Mouse (Mus musculus): ENCODE data around the gene Fbxo22.
"Not testable (repeated sequence)": the region's sequence is repeated elsewhere in the genome, so short reads cannot be mapped to it uniquely, and the experiment has no call there.

Fbxo22 gene

DNA sequence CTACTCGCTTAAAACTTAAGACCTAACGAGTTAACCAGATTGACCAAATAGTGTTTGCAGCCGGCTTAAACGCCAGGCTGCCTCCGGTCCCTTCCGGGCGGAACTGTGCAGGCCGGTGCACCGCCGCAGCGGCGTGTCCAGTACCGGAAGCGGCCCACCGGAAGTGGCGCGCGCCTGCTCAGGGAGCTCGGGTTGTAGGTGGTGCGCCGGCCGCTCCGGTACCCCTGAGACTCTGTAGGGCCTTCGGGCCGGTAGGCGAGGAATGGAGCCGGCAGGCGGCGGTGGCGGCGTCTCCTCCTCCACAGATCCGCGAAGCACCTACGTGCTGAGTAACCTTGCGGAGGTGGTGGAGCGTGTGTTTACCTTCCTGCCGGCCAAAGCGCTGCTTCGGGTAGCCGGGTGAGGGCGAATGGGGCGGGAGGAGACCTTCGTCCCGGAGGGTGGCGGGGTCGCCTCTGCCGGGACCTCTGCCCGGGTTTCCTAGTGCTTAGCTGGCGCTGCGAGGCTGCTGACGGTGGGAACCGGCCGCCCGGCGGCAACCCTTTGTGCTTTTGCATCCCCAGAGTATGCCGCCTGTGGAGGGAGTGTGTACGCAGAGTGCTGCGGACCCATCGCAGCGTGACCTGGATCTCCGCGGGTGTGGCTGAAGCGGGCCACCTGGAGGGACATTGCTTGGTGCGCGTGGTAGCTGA, at the start of gene Fbxo22:
Gene Fbxo22 (plus strand): TSS at position 136 of the 692 bp plus-strand sequence.
- peak; percentile 60 to 61 for DNase-seq (ENCODE audit: low read depth in 2 of 2, low spot score in 2 of 2)

DNA sequence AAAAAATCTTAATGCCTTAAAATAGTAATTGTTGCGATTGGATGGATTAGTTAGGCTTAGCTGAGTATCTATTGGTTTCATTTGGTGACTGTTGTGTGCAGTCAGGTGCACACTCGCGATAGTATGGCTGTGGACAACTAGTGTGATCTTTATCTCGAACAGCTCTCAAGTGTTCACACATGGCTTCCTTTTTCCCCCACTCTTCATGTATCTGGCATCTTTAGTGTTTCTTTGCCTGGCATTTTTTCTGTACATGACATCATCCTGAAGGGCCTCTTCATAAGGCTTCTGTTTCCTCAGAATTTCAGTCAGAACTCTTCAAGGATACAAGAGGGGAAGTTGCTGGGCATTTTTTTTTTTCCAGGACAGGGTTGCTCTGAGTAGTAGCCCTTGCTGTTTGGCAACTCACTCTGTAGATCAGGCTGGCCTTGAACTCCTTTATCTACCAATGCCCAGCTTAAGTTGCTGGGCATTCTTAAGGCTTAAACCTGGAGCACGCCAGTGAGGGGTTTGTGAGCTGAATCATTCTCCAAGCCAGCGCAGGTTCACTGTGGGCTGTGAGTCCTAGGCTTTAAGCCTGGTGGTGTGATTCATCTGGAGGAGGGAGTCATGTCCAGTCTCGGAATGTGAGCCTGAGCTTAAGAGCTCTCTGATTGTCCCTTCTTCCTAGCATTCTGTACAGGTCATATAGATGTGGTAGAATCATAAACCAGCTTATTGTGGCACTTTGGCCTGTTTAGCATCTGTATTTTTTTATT, 37.9 kb upstream of the Fbxo22 start:
- no peak for DNase-seq (ENCODE audit: low read depth in 2 of 2, low spot score in 2 of 2)

DNA sequence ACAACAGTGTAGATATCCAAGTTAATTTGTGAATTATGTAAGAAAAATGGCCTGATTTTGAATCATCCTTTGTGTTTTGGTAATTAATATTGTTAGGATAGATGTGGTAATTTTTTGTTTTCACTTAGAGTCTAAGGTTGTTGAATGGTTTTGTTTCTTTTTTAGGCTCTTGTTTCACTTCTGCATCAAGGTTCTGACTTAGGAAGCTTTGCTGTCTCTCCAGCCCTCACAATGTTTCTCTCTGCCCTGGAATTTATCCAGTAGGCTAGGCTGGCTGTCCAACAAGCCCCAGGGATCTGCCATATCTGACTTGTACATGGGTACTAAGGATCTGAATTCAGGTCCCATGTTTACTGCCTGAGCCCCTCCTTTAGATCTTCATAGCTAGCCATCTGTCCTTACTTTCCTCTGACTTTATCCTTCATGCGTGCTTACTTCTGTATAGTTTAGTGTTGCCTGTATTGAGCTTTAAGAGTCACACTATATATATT, 36.5 kb upstream of the Fbxo22 start:
- no peak for DNase-seq (ENCODE audit: low read depth in 2 of 2, low spot score in 2 of 2)

DNA sequence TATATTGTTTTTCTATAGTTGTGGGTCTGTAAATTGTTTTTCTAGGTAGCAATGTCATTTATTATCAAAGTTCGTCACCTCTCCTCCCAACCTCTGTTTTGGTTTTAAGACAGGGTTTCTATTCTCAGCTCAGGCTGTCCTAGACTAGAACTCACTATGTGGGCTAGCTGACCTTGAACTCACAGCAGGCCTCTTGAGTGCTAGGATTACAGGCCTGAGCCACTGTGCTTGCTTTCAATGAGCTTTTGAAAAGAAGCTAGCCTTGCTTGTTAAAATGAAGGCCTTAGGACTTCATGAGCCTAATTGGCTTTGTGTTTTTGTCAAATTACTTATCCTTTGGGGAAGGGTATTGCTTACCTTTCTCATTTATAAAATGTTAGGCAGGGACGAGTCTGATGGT, 34.5 kb upstream of the Fbxo22 start:
- no peak for DNase-seq (ENCODE audit: low read depth in 2 of 2, low spot score in 2 of 2)

DNA sequence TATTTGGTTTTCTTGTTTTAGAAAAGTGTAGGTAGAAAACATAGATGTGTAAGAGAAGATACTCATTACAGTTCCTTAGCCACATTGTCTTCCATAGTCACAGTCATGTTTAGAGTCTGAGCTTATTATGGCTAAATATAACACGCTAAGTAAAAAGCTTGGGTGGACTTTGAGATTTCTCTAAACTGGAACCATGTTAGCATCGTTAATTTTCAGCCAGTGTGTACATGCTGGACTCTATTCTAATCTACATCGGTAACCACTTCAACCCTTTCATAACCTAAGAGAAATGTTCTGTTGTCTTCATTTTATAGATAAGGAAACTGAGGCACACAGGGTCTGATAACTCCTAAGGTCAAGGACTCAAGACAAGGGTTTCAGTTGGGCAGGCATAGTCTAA, 12.8 kb upstream of the Fbxo22 start:
- no peak for DNase-seq (ENCODE audit: low read depth in 2 of 2, low spot score in 2 of 2)

DNA sequence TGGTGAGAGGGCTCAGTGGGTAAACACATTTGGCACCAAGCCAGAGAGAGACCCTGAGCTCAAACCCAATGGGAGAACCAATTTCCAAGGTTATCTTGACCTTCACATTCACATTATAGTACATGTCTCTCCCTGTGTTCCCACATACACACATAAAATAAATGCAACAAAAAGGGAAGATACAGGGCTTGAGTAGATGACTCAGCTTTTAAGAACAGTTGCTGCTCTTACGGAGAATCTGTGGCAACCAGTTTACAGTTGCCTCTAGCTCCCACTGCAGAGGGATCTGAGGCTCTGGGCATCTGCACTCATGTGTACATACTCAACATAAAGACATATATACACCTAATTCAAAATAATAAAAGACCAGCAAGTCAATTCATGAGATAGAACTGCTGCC, 10.5 kb upstream of the Fbxo22 start:
- no peak for DNase-seq (ENCODE audit: low read depth in 2 of 2, low spot score in 2 of 2)

DNA sequence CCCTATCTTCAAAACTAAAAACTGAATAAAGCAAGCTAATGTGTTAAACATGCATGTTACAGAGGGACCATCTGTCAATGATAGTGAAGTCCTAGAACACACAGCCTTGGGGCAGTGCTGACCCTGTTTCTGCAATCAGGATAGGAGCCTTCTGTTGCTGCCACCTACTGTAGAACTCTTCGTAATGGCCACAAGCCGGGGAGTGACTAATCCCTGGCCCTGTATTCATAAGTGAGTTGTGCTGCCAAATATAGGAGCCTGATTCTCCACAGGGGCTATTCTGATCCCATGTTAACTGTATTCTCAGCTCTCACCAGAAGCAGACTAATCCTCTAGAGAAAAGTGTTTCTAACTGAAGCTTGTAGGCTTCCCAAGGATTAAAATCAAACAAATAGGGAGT, 9.4 kb upstream of the Fbxo22 start:
- DNase-seq (ENCODE audit: low read depth in 2 of 2, low spot score in 2 of 2) = no peak

DNA sequence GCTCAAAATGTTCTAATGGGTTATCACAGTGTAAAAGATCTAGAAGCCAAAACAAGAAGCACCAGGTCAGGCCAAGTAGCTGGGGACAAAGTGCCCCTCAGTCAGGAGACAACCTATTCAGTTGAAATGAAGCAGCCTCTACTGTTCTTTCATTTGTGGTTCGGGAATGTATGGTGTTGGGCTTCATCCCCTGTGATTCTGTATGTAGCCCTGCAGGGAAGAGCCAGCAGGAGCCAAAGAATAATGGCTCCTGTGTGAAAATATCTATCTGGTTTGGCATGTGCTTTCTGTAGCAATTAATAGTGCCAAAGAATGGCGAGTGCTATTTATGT, 301 bp upstream of the Fbxo22 start:
- DNase-seq (ENCODE audit: low read depth in 2 of 2, low spot score in 2 of 2) = peak in 1 of 2 experiments; percentile 8

DNA sequence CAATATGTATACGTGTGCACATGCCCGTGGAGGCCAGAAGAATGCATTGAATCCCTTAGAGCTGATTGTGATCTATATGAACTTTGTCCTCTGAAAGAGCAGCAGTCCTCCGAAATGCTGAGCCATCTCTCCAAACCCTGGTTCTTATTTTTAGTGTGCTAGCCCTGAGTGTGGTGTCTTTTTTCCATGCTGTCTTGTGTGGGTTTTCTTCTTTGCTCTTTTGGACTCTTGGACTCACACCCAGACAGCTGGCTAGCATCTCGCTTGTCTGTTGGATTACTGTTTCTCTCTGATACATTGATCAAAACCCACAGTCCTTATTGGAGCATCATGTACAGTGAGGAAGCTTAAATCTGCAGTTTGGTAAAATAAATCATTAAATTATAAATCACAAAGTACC, 2.9 kb downstream of the Fbxo22 start:
- no peak for DNase-seq (ENCODE audit: low read depth in 2 of 2, low spot score in 2 of 2)

DNA sequence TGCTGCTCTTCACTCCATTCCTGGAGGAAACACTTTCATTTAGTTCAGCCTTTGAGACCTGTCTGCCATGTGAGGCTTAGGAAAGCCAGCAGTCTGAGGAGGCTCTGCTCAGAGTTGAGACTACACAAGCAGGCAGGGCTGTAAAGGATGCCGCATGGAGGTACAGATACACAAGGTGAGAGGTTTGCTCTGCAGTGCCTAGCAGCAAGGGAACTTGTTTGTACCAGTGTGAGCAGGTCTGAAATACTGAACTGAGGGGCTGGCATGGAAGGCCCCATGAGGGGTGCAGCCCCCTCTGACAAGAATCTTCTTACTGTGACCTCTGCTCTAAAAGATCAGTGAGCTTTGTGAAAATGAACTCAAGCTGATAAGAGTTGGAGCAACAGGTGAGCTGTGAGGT, 4.7 kb downstream of the Fbxo22 start:
- no peak for DNase-seq (ENCODE audit: low read depth in 2 of 2, low spot score in 2 of 2)

DNA sequence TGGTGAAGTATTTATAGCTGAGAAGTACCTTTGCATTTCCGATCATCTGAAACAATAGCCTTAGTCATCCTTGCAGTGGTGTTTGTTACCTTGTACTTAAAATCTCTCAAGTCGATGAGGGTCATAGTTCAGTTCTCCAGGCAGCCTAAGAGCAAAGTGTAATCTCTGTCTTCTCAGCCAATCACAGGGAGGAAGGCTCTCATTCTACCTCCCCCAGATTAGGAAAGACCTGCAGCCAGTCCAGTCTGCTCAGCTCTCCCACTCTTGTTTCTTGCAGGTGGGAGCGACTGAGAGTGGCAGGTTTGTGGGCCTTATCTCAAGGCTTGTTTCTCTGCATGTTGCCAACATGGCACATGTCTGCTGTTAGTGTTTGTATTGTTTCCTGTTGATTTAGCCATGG, 6.3 kb downstream of the Fbxo22 start:
- no peak for DNase-seq (ENCODE audit: low read depth in 2 of 2, low spot score in 2 of 2)

DNA sequence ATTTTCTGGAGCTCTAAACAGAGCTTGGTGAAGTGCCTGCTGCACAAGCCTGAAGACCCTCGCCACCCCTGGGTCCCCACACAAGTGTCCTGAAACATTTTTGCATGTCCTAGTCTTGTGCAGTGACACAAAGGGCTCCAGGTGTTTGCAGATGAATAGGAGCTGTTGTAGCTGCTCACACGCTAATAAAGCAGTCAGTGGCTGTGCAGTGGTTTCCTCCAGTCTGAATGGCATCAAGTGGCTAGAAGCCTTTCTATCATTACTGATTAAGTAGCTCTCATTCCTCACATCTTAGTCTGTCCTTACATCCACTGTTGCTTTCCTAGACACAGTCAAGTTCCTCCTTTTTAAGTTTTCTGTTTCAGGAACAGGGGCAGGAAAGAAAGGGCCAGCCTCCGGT, 6.9 kb downstream of the Fbxo22 start:
- no peak for DNase-seq (ENCODE audit: low read depth in 2 of 2, low spot score in 2 of 2)

DNA sequence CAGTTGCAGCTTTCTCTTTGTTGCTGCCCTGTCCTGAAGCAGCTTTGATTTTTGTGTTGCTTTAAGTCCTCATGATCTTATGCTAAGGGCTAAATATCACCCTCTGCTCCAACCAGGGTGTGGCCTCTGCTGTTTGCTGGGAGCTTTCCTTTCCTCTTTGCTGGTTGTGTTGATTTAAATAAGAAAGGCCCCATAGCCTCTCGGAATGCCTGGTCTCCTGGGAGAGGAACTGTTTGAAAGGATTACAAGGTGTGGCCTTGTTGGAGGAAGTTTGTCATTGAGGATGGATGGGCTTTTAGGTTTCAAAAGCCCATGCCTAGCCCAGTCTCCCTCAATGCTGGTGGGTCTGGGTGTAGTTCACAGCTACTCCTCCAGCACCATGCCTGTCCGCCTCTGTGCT, 7.4 kb downstream of the Fbxo22 start:
- no peak for DNase-seq (ENCODE audit: low read depth in 2 of 2, low spot score in 2 of 2)

DNA sequence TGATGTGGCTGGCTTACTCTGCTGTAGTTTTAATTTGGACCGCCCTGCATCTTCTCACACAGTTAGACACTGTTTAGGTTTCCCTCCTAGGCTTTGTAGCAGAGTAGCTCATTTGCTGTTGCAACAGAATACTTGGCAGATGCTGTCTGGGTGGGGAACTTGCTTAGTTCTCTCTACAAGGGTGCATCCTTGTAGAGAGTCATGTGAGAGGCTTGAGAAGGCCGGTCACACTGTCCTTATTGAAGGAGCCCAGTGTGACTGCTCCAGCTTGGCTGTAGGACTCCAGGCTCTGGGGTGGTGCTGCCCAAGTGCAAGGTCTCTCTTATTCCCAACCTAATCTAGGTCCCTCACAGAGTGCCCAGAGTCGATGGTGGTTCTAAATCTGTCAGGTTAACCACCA, 8.7 kb downstream of the Fbxo22 start:
- DNase-seq (ENCODE audit: low read depth in 2 of 2, low spot score in 2 of 2) = no peak

DNA sequence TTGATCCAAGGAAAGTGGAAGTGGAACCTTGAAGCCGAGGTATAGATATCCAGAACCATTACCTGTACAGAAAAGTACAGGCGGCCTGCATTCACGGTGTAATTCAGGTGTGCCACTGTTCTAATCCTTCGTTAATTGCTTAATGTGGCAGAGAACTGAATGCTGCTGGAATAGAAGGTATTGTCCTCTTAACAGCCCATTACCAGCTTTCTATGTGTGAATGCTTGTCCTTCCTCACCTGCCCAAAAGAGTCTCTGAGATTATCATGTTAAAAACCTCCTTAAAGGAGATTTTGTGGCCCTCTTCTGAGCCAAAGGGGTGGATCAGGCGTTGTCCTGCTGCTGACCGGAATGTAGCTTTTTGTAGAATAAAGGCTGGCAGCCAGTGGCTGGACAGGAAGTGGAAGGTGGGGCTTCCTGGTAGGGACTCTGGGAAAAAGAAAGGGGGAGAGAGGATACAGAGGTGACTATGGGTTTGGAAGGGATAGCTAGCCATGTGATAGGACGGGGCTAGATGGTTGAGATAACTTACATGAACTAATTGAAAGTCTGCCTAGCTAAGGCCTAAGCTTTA, 16.5 kb downstream of the Fbxo22 start:
- DNase-seq (ENCODE audit: low read depth in 2 of 2, low spot score in 2 of 2) = no peak

DNA sequence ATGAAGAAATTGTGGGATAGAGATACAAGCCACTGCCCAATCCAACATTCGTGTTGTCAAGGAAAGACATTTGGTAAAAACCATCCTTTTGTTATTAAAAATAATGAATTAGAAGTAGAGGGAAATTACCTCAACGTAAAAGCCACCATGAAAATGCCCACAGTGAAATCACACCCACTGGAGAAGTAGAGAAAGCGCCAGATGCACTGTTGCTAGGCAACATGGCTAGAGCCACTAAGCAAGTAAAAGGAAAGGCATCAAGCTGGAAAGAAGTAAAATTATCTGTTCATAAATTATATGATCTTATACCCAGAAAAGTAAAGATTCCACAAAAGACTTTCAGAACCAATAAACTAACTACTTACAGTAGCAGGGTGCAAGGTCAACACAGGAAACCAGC, 17.5 kb downstream of the Fbxo22 start:
- no peak for DNase-seq (ENCODE audit: low read depth in 2 of 2, low spot score in 2 of 2)

DNA sequence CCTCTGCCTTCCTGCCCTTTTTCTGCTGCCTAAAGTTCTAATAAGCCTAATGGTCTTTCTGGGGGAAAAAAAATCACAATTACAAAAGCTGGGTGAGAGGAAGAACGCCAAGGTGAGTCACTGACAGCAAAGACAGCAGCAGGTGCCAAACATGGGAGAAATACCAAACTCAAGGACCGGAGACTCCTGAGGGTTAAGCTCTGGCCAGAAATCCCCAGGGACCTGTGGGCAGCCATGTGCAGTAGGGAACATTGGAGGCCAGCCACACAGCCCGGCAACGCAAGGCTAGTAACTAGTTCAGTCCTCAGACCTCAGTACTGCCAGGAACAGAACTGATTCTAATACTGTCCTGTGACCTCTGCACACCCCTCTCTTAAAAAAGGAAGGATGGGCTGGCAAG, 19.4 kb downstream of the Fbxo22 start:
- DNase-seq (ENCODE audit: low read depth in 2 of 2, low spot score in 2 of 2) = no peak

DNA sequence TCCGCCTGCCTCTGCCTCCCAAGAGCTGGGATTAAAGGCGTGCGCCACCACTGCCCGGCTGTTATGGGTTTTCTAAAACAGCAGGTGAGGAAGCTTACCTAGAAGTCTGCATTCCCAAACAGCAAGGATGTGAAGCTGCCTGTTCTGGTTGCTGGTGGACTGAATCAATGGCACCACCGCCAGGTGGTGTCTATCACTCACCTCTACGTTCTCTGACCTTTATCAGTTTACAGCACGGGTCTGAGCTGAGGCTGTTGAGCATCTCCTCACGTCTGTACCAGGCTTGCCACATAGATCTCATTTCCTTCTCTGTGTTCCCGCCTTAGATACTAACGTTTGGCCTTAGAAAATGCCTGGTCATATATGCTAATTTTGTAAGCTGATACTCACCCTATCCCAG, 20.3 kb downstream of the Fbxo22 start:
- DNase-seq (ENCODE audit: low read depth in 2 of 2, low spot score in 2 of 2) = no peak

DNA sequence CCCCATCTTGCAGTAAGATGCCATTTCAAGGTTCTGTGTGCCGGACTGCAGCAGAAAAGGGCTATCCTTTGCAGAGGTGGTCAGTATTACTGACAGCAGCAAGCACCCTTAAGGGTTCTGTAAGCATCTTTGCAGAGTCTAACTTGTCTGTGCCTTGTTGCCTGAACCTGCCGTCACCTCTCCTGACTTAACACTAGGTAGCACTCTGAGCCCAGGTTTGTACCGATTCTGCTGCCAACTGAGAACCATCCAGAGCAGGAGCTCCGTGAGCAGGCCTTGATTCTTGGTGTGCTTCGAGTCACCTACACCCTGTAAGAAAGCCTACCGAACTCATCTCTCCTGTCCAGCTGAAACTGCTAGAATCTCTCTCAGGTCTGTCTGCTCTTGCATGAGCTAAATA, 22.8 kb downstream of the Fbxo22 start:
- DNase-seq (ENCODE audit: low read depth in 2 of 2, low spot score in 2 of 2) = no peak

DNA sequence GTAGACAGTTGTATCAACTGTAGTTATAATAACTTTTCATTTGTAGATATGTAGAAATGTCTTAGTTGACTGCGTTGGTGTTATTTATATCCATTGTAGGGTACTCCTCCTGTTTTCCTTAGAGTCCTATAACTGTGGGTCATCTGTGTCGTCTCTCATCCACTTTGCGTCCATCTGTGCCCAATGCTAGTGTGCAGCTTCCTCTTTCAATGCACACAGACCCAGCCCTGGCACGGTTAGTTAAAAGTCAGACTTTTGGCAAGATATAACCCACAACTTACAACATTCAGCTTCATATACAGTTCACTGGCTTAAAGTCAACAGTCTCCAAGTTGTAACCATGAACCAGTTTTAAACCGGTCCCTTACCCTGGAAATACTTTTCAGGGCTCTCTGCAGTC, 23.4 kb downstream of the Fbxo22 start:
- no peak for DNase-seq (ENCODE audit: low read depth in 2 of 2, low spot score in 2 of 2)

DNA sequence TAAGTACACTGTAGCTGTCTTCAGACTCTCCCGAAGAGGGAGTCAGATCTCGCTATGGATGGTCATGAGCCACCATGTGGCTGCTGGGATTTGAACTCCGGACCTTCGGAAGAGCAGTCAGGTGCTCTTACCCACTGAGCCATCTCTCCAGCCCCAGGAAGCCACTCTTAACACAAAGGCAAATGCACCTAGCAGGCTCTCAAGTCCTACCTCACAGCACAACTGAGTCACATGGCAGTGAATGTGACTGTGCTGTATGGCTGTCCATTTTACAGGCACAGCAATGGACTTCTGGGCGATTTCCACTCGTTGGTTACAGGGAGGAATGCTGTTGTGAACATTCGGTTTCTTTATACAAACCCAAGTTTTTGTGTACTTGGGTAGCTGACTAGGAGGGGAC, 23.9 kb downstream of the Fbxo22 start:
- no peak for DNase-seq (ENCODE audit: low read depth in 2 of 2, low spot score in 2 of 2)

DNA sequence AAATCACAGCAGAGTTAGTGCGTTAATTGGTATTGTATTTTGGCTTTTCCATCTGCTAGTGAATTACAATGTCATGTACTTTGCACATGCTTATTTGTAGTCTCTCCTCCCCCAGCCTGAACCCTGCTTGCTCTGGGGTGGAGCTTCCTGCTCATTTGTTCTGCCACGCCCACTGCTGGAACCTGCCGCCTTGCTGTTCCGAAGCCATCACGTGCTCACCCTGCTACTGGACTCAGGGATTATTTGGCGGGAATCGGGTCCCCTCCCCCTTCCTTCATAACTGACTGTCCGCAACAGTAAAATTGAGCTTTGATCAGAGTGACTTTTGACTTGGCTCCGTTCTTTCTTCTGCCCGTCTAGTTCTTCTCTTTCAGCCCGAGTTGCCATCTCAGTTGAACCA, 24.4 kb downstream of the Fbxo22 start:
- DNase-seq (ENCODE audit: low read depth in 2 of 2, low spot score in 2 of 2) = not testable (repeated sequence)
